Mouse (Mus musculus) CD4-positive, CD25-positive, alpha-beta regulatory T cell, adult 9 weeks (primary cell): ENCODE results near the gene Ntn3. TPM values are rescaled to one million over a fixed set of nuclear protein-coding genes. Genes with fewer than 3 reads are reported as not detected.

Source experiments
- polyA plus RNA-seq: library from polyadenylated mRNA; unstranded; fragments of 100-300 nt; shearing (Covaris generic); gene quantifications from one replicate; pipeline ENCODE4 v1.2.1, GENCODE M21; 2017

Ntn3 gene
- not detected for polyA plus RNA-seq

GRCm38 (mm10) chr17:24209043-24209915, at the start of gene Ntn3:
Ntn3 (minus strand) TSS chr17:24209531.

GRCm38 (mm10) chr17:24251320-24252069, 42.2 kb upstream of the Ntn3 start, which contains the start of gene Ccnf:
Ccnf (minus strand) TSS chr17:24251484.

GRCm38 (mm10) chr17:24220435-24221411, 11.4 kb upstream of the Ntn3 start, which contains the start of gene Tedc2:
Tedc2 (minus strand) TSS chr17:24220851.

GRCm38 (mm10) chr17:24205284-24205888, 3.9 kb downstream of the Ntn3 start, which contains the start of gene Tbc1d24:
Tbc1d24 (minus strand) TSS chr17:24205562.

GRCm38 (mm10) chr17:24169317-24170065, 39.8 kb downstream of the Ntn3 start, which contains the start of gene Atp6v0c:
Atp6v0c (minus strand) TSS chr17:24169702.

GRCm38 (mm10) chr17:24163176-24163962, 46.0 kb downstream of the Ntn3 start, which contains the start of gene Amdhd2:
Amdhd2 (minus strand) TSS chr17:24163766.

Other genes with a start within 250 kb of the Ntn3 start
- 0.25 TPM for gene Prss30, start 229.0 kb downstream of the Ntn3 start, polyA plus RNA-seq
- not detected for gene Prss22, start 211.4 kb downstream of the Ntn3 start, polyA plus RNA-seq
- gene Prss27, start 171.4 kb downstream of the Ntn3 start, polyA plus RNA-seq: 0.58 TPM
- 6.9 TPM for gene Kctd5, start 136.0 kb downstream of the Ntn3 start, polyA plus RNA-seq
- gene Pdpk1, start 58.6 kb downstream of the Ntn3 start, polyA plus RNA-seq: 51.6 TPM
- 40.0 TPM for gene Amdhd2, start 45.8 kb downstream of the Ntn3 start, polyA plus RNA-seq
- gene Atp6v0c, start 39.8 kb downstream of the Ntn3 start, polyA plus RNA-seq: 381 TPM
- gene Tbc1d24, start 4.0 kb downstream of the Ntn3 start, polyA plus RNA-seq: 0.71 TPM
- 7.7 TPM for gene Tedc2, start 11.3 kb upstream of the Ntn3 start, polyA plus RNA-seq
- 3.4 TPM for gene Ccnf, start 42.0 kb upstream of the Ntn3 start, polyA plus RNA-seq
- 0.21 TPM for gene Abca17, start 141.5 kb upstream of the Ntn3 start, polyA plus RNA-seq
- gene Abca3, start 142.4 kb upstream of the Ntn3 start, polyA plus RNA-seq: 41.1 TPM
- gene Rnps1, start 205.0 kb upstream of the Ntn3 start, polyA plus RNA-seq: 205 TPM
- gene Eci1, start 217.1 kb upstream of the Ntn3 start, polyA plus RNA-seq: 78.7 TPM
- gene Dnase1l2, start 233.6 kb upstream of the Ntn3 start, polyA plus RNA-seq: 4.9 TPM